9 mouse cellular contexts compared by ENCODE assay signal in the genomic region with DNA sequence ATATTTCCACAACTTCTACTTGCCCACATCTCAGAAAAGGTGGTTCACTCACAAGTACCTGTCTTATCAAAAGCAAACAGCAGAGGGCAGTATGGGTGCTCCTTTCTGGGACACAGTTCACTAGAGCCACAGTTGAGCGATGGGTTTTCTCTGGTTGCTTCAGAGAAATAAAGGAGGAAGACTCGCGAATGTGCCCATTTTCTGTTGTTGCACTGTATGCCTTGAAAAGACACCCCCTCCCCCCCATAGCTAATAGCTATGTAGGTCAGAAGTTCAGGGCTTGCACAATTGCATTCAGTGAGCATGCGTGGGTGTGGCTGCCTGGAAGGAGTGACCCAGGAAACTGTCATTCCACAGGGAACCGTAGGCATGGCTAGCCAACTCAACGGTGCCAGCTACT. TPM values are rescaled to one million over a fixed set of nuclear protein-coding genes. Genes with fewer than 3 reads are reported as not detected.
A peak's percentile ranks its signal among the peaks of the same experiment; 100 is the strongest.
DNase-seq lines count a peak whose midpoint lies in the region; ATAC-seq lines count a peak whose summit lies in the region.
"Had no signal": no experiment of that assay in that cellular context is flagged by ENCODE, and none has a peak within 500 bp of the region (broad histone marks: within the 10 kb centered on the region; RNA-seq: fewer than 3 reads in every experiment).

No protein-coding gene starts in this region.

- no peaks in the 10 kb centered on the region for H3K27me3 ChIP-seq in heart, embryonic 14.5 days (ENCODE audit: control insufficient read depth, insufficient read depth, low read length)
- H3K27me3 ChIP-seq in liver, embryonic 12.5 days (replicated peaks), result no peaks in the 10 kb centered on the region
- H3K27me3 ChIP-seq in stomach, embryonic 15.5 days (replicated peaks), result no peaks in the 10 kb centered on the region

- no peak for ATAC-seq in heart, embryonic 14.5 days (ENCODE audit: insufficient number of reproducible peaks, insufficient read depth, low FRiP score, low read depth)
- peak; percentile 61 for ATAC-seq in liver, embryonic 12.5 days
- no peak for ATAC-seq in stomach, embryonic 15.5 days (ENCODE audit: insufficient read depth, low FRiP score, low read depth)

- peak; percentile 83 for DNase-seq in CD4-positive, CD25-positive, alpha-beta regulatory T cell, adult 2 months (ENCODE audit: low read depth, low spot score)
- peak; percentile 39 for DNase-seq in c-Kit-negative CD71-positive TER-119-positive erythroid progenitor cells, embryonic 14.5 days (ENCODE audit: low read depth, low spot score)
- DNase-seq in fibroblast of lung, adult 2 months (ENCODE audit: low read depth), result peak; percentile 57
- peak; percentile 84 for DNase-seq in kidney, postnatal 10 days
- DNase-seq in natural killer cell, adult 2 months (ENCODE audit: low spot score in 2 of 2), result peak; percentile 58 to 78

- WGBS in heart, embryonic 14.5 days, result 20% methylated on average over 6 of the region's 6 CpGs
- WGBS in liver, embryonic 12.5 days (ENCODE audit: insufficient replicate concordance), result 19% methylated on average over 6 of the region's 6 CpGs
- WGBS in stomach, embryonic 15.5 days, result 20% methylated on average over 6 of the region's 6 CpGs

- no peaks in the 10 kb centered on the region for H3K9me3 ChIP-seq in heart, embryonic 14.5 days (ENCODE audit: control insufficient read depth, low read length)
- H3K9me3 ChIP-seq in liver, embryonic 12.5 days (replicated peaks), result no peaks in the 10 kb centered on the region
- no peaks in the 10 kb centered on the region for H3K9me3 ChIP-seq in stomach, embryonic 15.5 days

- peak overlapping the region; percentile 51 for H3K4me2 ChIP-seq in heart, embryonic 14.5 days (ENCODE audit: low read length)
- H3K4me2 ChIP-seq in liver, embryonic 12.5 days, result peak overlapping the region; percentile 26
- H3K4me2 ChIP-seq in stomach, embryonic 15.5 days, result peak overlapping the region; percentile 44

- H3K4me1 ChIP-seq in heart, embryonic 14.5 days (ENCODE audit: control insufficient read depth in 2 of 2, insufficient read depth in 2 of 2, low read length in 2 of 2), result 0 out of 4 replicates have a peak, but pooled peaks cover 0 to 2% of the 10 kb centered on the region in 2 experiments
- H3K4me1 ChIP-seq in liver, embryonic 12.5 days, result peaks cover 14% of the 10 kb centered on the region
- H3K4me1 ChIP-seq in stomach, embryonic 15.5 days, result no peaks in the 10 kb centered on the region

- no peaks in the 10 kb centered on the region for H3K36me3 ChIP-seq in heart, embryonic 14.5 days (ENCODE audit: control insufficient read depth, insufficient read depth, low read length)
- no peaks in the 10 kb centered on the region for H3K36me3 ChIP-seq in liver, embryonic 12.5 days
- H3K36me3 ChIP-seq in stomach, embryonic 15.5 days, result no peaks in the 10 kb centered on the region

- H3K4me3 ChIP-seq in heart, embryonic 14.5 days (ENCODE audit: control insufficient read depth in 1 of 2, insufficient read depth in 1 of 2, low read depth in 1 of 2, low read length in 2 of 2), result no peak overlapping the region
- H3K4me3 ChIP-seq in liver, embryonic 12.5 days, result no peak overlapping the region
- no peak overlapping the region for H3K4me3 ChIP-seq in stomach, embryonic 15.5 days (replicated peaks)
- H3K4me3 ChIP-seq: erythroblast, embryonic 14.5 days had no signal

- no peak overlapping the region for H3K27ac ChIP-seq in heart, embryonic 14.5 days (replicated peaks in 1 of 2; ENCODE audit: control insufficient read depth in 1 of 2, insufficient read depth in 1 of 2, low read depth in 2 of 2, low read length in 2 of 2)
- no peak overlapping the region for H3K27ac ChIP-seq in liver, embryonic 12.5 days
- no peak overlapping the region for H3K27ac ChIP-seq in stomach, embryonic 15.5 days

- H3K9ac ChIP-seq in heart, embryonic 14.5 days (ENCODE audit: low read length), result no peak overlapping the region
- H3K9ac ChIP-seq in liver, embryonic 12.5 days, result no peak overlapping the region
- H3K9ac ChIP-seq in stomach, embryonic 15.5 days, result no peak overlapping the region

RNA-seq across cellular contexts. Expression of gene Slc44a1, which starts 55.5 kb away (rescaled TPM):
- polyA plus RNA-seq in heart, embryonic 14.5 days (2014; fragmentation: Nextera tagmentation; extraction: Ambion mirVana), result 28.6 and 34.0 TPM in 2 replicates
- 14.0 and 14.1 TPM in 2 replicates for polyA plus RNA-seq in liver, embryonic 12.5 days (2016; fragmentation: Nextera tagmentation; extraction: Ambion mirVana)
- 48.1 and 49.6 TPM in 2 replicates for polyA plus RNA-seq in stomach, embryonic 15.5 days (2015; fragmentation: Nextera tagmentation; extraction: Ambion mirVana)
